ENCODE assay signal across 8 mouse cellular contexts in the genomic region with DNA sequence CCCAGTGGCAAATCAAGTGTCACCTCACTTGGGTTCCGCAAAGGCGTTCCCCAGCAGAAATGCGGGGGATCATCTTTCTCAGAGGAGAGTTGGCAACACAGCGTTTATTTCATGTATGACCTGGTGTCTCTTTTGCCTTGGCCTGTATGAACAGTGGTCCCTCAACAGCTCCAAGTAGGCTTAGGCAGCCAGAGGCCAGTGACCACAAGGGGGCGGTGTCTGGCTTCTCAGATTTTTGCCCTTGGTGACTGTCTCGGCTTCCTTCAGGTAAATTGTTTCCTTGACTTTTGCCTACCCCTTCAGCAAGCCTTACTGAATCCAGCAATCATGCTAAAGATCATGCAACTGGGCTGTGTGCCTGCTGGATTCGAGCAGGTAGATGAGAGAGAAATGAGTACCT. TPM values are rescaled to one million over a fixed set of nuclear protein-coding genes. Genes with fewer than 3 reads are reported as not detected.
DNase-seq lines count a peak whose midpoint lies in the region; ATAC-seq and TF ChIP-seq lines count a peak whose summit lies in the region.

No protein-coding gene starts in this region.

- WGBS in heart, embryonic 12.5 days: 26% methylated on average over 7 of the region's 7 CpGs
- WGBS in midbrain, embryonic 14.5 days: 37% methylated on average over 7 of the region's 7 CpGs

- H3K9me3 ChIP-seq in heart, embryonic 12.5 days (replicated peaks): no peaks in the 10 kb centered on the region
- no peaks in the 10 kb centered on the region for H3K9me3 ChIP-seq in midbrain, embryonic 14.5 days (ENCODE audit: control insufficient read depth, low read length)

- peak; percentile 89 for TF ChIP-seq CTCF in layer of hippocampus, adult 2 months (conservative IDR thresholded peaks at IDR 0.05)

- ATAC-seq in heart, embryonic 12.5 days (ENCODE audit: insufficient number of reproducible peaks, low FRiP score): no peak
- 0 out of 2 replicates have a peak, but pooled peaks have one; percentile 20 for ATAC-seq in midbrain, embryonic 14.5 days (ENCODE audit: low FRiP score, low TSS enrichment)

- no peak overlapping the region for H3K9ac ChIP-seq in heart, embryonic 12.5 days
- no peak overlapping the region for H3K9ac ChIP-seq in midbrain, embryonic 14.5 days (replicated peaks; ENCODE audit: low read length)

- H3K27me3 ChIP-seq in heart, embryonic 12.5 days (replicated peaks): 0 out of 2 replicates have a peak, but pooled peaks cover 9% of the 10 kb centered on the region
- no peaks in the 10 kb centered on the region; the same call in 1 of the 2 replicates for H3K27me3 ChIP-seq in midbrain, embryonic 14.5 days (ENCODE audit: control insufficient read depth, insufficient read depth, low read length)

- no peaks in the 10 kb centered on the region for H3K36me3 ChIP-seq in heart, embryonic 12.5 days
- H3K36me3 ChIP-seq in midbrain, embryonic 14.5 days (ENCODE audit: control insufficient read depth, insufficient read depth, low read length): no peaks in the 10 kb centered on the region

- H3K4me2 ChIP-seq in heart, embryonic 12.5 days: no peak overlapping the region
- H3K4me2 ChIP-seq in midbrain, embryonic 14.5 days (ENCODE audit: low read length): no peak overlapping the region

- no peaks in the 10 kb centered on the region for H3K4me1 ChIP-seq in heart, embryonic 12.5 days (replicated peaks)
- peaks cover 4% of the 10 kb centered on the region; the same call in 1 of the 2 replicates for H3K4me1 ChIP-seq in midbrain, embryonic 14.5 days (ENCODE audit: control insufficient read depth, insufficient read depth, low read length)

- H3K27ac ChIP-seq in heart, embryonic 12.5 days (ENCODE audit: poor library complexity, severe bottlenecking): no peak overlapping the region
- H3K27ac ChIP-seq in layer of hippocampus, adult 2 months: no peak overlapping the region
- no peak overlapping the region for H3K27ac ChIP-seq in midbrain, embryonic 14.5 days (replicated peaks; ENCODE audit: low read depth, low read length)

- H3K4me3 ChIP-seq in heart, embryonic 12.5 days: no peak overlapping the region
- H3K4me3 ChIP-seq in layer of hippocampus, adult 2 months: no peak overlapping the region
- no peak overlapping the region for H3K4me3 ChIP-seq in midbrain, embryonic 14.5 days (replicated peaks; ENCODE audit: low read depth, low read length)

- peak; percentile 6 for DNase-seq in heart, adult 8-10 months (ENCODE audit: low spot score)
- DNase-seq in A20 (ENCODE audit: low read depth, low spot score): peak; percentile 55
- DNase-seq in adrenal gland, postnatal 10 days: peak; percentile 73
- peak; percentile 68 for DNase-seq in embryo, embryonic 11 days
- peak; percentile 31 to 74 for DNase-seq in layer of hippocampus, adult 2 months (ENCODE audit: low spot score in 2 of 2)
- DNase-seq in midbrain, embryonic 14.5 days: peak; percentile 73
- peak; percentile 72 for DNase-seq in thymus, postnatal 4 days

RNA-seq across cellular contexts. Expression of a gene that starts 48.6 kb away (rescaled TPM):
- 1 to 10 TPM; 4.7 to 7.9 (median 7.0) TPM for total RNA-seq in heart, adult 8-10 months (2022)
- 0.54 and 0.70 TPM in 2 replicates for polyA plus RNA-seq in heart, embryonic 12.5 days (2016; fragmentation: Nextera tagmentation; extraction: Ambion mirVana)
- 1 to 10 TPM; 1.6 to 1.7 TPM for total RNA-seq in adrenal gland, postnatal 10 days (2021)
- 100 to 1,000 TPM; 187 to 203 TPM for total RNA-seq in layer of hippocampus, adult 2 months (2021)
- 34.4 and 43.7 TPM in 2 replicates for polyA plus RNA-seq in midbrain, embryonic 14.5 days (2014; fragmentation: Nextera tagmentation; extraction: Ambion mirVana)

Comparison
In these comparisons a context has a peak if more than half of its experiments do, and no peak if none do; other contexts are left out.
1. DNase-seq: peak in every context shown above with its lines; median percentile 73 in adrenal gland, postnatal 10 days; 73 in midbrain, embryonic 14.5 days; 72 in thymus, postnatal 4 days; 68 in embryo, embryonic 11 days; 55 in A20; 52 in layer of hippocampus, adult 2 months; 6 in heart, adult 8-10 months.
2. RNA of a gene that starts 48.6 kb away (total RNA-seq): 187 to 203 TPM in layer of hippocampus, adult 2 months; 4.7 to 7.9 TPM in heart, adult 8-10 months and 1.6 to 1.7 TPM in adrenal gland, postnatal 10 days; every median in the first group is over 10 times any median in the second.